Mouse (Mus musculus): ENCODE data around the gene Dnmbp.

- TF ChIP-seq TAL1 (IDR thresholded peaks at IDR 0.05; ENCODE audit: low read length) (no peak), GATA1 (IDR thresholded peaks at IDR 0.05; ENCODE audit: low read length) (no peak)
Measured at GRCm38 (mm10) chr19:43957881-43958280, 17.9 kb upstream of the Dnmbp start.
